Mouse (Mus musculus): ENCODE results near the gene Olfr146. TPM values are rescaled to one million over a fixed set of nuclear protein-coding genes. Genes with fewer than 3 reads are reported as not detected.

The Olfr146 gene
- polyA plus RNA-seq (2012; rRNA removed), result not detected in 2 replicates

- TF ChIP-seq POLR2A (IDR thresholded peaks at IDR 0.05; ENCODE audit: borderline replicate concordance, extremely low read depth, insufficient read depth, insufficient read length, poor library complexity, severe bottlenecking) (no peak), CTCF (IDR thresholded peaks at IDR 0.05; ENCODE audit: borderline replicate concordance, extremely low read depth, insufficient read depth, insufficient read length) (no peak)
- DNase-seq (ENCODE audit: low read depth), result no peak
These were observed at the start of gene Olfr146 for GRCm38 (mm10) chr9:39023277-39023676. Olfr146 (minus strand) TSS chr9:39023377.

DNA sequence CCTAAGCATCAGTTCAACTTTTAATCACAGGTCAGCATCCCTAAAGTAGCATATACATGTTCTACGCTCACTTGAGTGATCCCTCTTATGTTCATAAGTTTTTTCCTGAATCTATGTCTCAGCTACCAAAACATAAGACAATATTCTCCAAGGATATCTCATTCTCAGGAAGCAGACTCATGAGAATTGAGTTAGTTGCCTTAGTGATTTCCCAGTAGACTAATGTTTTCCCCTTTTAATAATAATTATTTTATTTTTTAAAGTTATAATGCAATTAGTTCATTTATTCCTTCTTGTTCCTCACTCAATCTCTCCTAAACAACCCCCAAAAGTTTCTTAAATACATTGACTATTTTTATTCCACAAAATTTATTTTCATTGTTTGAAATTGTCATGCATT lies 41.7 kb upstream of the Olfr146 start, which contains the start of gene Olfr937:
Olfr937 (minus strand) TSS at position 101 of the 400 bp plus-strand sequence.
- no peak for TF ChIP-seq CTCF (IDR thresholded peaks at IDR 0.05; ENCODE audit: borderline replicate concordance, extremely low read depth, insufficient read depth, insufficient read length)
- no peak for TF ChIP-seq POLR2A (IDR thresholded peaks at IDR 0.05; ENCODE audit: borderline replicate concordance, extremely low read depth, insufficient read depth, insufficient read length, poor library complexity, severe bottlenecking)
- DNase-seq (ENCODE audit: low read depth), result no peak

DNA sequence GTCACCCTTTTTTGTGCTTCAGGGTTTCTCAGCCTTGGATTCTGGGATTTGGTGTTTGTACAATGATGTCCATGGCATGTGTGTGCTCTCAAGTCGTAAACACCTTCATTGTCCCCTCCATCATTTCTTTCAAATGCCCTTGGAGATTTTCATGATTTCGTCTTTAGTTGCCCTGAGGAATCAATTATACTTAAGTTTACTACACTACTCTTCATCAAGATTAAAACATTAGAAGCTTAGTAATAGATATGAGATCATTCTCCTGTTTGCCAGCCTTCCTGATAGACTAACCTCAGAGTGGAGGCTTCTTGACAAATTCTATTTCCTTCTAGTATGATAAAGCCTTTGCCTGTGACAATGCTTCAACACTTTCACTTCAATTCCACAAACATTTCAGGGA lies 23.6 kb downstream of the Olfr146 start, which contains the start of gene Olfr935:
Olfr935 (minus strand) TSS at position 101 of the 400 bp plus-strand sequence.
- TF ChIP-seq POLR2A (IDR thresholded peaks at IDR 0.05; ENCODE audit: borderline replicate concordance, extremely low read depth, insufficient read depth, insufficient read length, poor library complexity, severe bottlenecking) (no peak), CTCF (IDR thresholded peaks at IDR 0.05; ENCODE audit: borderline replicate concordance, extremely low read depth, insufficient read depth, insufficient read length) (no peak)
- DNase-seq (ENCODE audit: low read depth), result no peak

DNA sequence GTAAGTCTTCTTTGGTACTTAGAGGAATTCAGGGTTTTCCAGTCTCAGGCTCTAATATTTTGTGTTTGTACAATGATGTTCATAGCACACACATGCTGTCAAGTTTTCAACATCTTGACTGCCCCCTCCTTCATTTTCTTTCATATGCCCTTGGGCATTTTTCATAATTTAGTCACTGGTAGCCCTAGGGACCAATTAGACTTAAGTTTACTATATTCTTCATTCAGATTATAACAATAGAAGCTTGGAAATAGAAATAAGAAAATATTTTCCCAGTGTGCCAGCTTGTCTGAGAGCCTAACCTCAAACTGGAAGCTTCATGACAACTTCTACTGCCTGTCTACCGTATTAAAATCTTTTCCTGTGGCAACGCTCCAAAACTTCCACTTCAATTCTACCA lies 35.0 kb downstream of the Olfr146 start, which contains the start of gene Olfr934:
Olfr934 (minus strand) TSS at position 101 of the 400 bp plus-strand sequence.
- no peak for TF ChIP-seq POLR2A (IDR thresholded peaks at IDR 0.05; ENCODE audit: borderline replicate concordance, extremely low read depth, insufficient read depth, insufficient read length, poor library complexity, severe bottlenecking)
- no peak for TF ChIP-seq CTCF (IDR thresholded peaks at IDR 0.05; ENCODE audit: borderline replicate concordance, extremely low read depth, insufficient read depth, insufficient read length)

GRCm38 (mm10) chr9:38972013-38972412 lies 51.2 kb downstream of the Olfr146 start, which contains the start of gene Olfr933:
Olfr933 (plus strand) TSS chr9:38972313.
- no peak for DNase-seq (ENCODE audit: low read depth)
- TF ChIP-seq POLR2A (IDR thresholded peaks at IDR 0.05; ENCODE audit: borderline replicate concordance, extremely low read depth, insufficient read depth, insufficient read length, poor library complexity, severe bottlenecking), result no peak
- no peak for TF ChIP-seq CTCF (IDR thresholded peaks at IDR 0.05; ENCODE audit: borderline replicate concordance, extremely low read depth, insufficient read depth, insufficient read length)

More for the DNA sequence above, 35.0 kb downstream of the Olfr146 start, which contains the start of gene Olfr934:
- no peak for DNase-seq (ENCODE audit: low read depth)

Other genes with a start within 250 kb of the Olfr146 start
- gene Olfr922, start 208.8 kb downstream of the Olfr146 start, polyA plus RNA-seq (2012; rRNA removed), result not detected in 2 replicates
- not detected in 2 replicates for gene Olfr923, start 196.8 kb downstream of the Olfr146 start, polyA plus RNA-seq (2012; rRNA removed)
- not detected in 2 replicates for gene Olfr924, start 178.9 kb downstream of the Olfr146 start, polyA plus RNA-seq (2012; rRNA removed)
- gene Olfr26, start 168.3 kb downstream of the Olfr146 start, polyA plus RNA-seq (2012; rRNA removed), result not detected in 2 replicates
- gene Olfr926, start 146.3 kb downstream of the Olfr146 start, polyA plus RNA-seq (2012; rRNA removed), result not detected in 2 replicates
- gene Olfr930, start 93.6 kb downstream of the Olfr146 start, polyA plus RNA-seq (2012; rRNA removed), result not detected in 2 replicates
- gene Olfr933, start 51.1 kb downstream of the Olfr146 start, polyA plus RNA-seq (2012; rRNA removed), result not detected in 2 replicates
- gene Olfr934, start 35.1 kb downstream of the Olfr146 start, polyA plus RNA-seq (2012; rRNA removed), result not detected in 2 replicates
- not detected in 2 replicates for gene Olfr935, start 23.7 kb downstream of the Olfr146 start, polyA plus RNA-seq (2012; rRNA removed)
- not detected in 2 replicates for gene Olfr937, start 41.6 kb upstream of the Olfr146 start, polyA plus RNA-seq (2012; rRNA removed)
- gene Olfr938, start 55.5 kb upstream of the Olfr146 start, polyA plus RNA-seq (2012; rRNA removed), result not detected in 2 replicates
- gene Olfr27, start 104.8 kb upstream of the Olfr146 start, polyA plus RNA-seq (2012; rRNA removed), result not detected in 2 replicates
- not detected in 2 replicates for gene Olfr943, start 142.9 kb upstream of the Olfr146 start, polyA plus RNA-seq (2012; rRNA removed)
- gene Olfr944, start 178.5 kb upstream of the Olfr146 start, polyA plus RNA-seq (2012; rRNA removed), result not detected in 2 replicates
- not detected in 2 replicates for gene Olfr1537, start 226.6 kb upstream of the Olfr146 start, polyA plus RNA-seq (2012; rRNA removed)